Mouse (Mus musculus) MEL (cell line): ENCODE data around the gene P2ry6. TPM values are rescaled to one million over a fixed set of nuclear protein-coding genes. Genes with fewer than 3 reads are reported as not detected.

Experiments
- DNase-seq: peaks from one replicate; pipeline ENCODE4 v3.0.0; 2011; ENCODE audit warnings: low read depth, low spot score
- H3K27ac ChIP-seq: 2 replicates; pipeline ENCODE4 v1.5.1; 2012; ENCODE audit warnings: low read depth, mild to moderate bottlenecking, control low read depth, low read length, moderate library complexity; ENCODE audit not compliant: control insufficient read depth
- H3K27me3 ChIP-seq, 2 experiments: fragments of 150-350 bp in 1 of 2; sonication (generic) in 1 of 2; 2 replicates each; pipeline ENCODE4 v1.6.1; 2012; ENCODE audit warnings: low read length in 2 of 2, mild to moderate bottlenecking in 2 of 2, improper control_type of control experiment in 1 of 2, moderate library complexity in 1 of 2; ENCODE audit not compliant: insufficient read depth in 2 of 2, control insufficient read depth in 1 of 2
- H3K36me3 ChIP-seq, 2 experiments: 2 replicates each; pipeline ENCODE4 v1.6.1; 2012 to 2014; ENCODE audit warnings: low read length in 2 of 2, improper control_type of control experiment in 1 of 2, inconsistent platforms in 1 of 2, mild to moderate bottlenecking in 1 of 2; ENCODE audit not compliant: insufficient read depth in 2 of 2, control insufficient read depth in 1 of 2
- H3K4me1 ChIP-seq, 2 experiments: fragments of 150-350 bp in 1 of 2; sonication (generic) in 1 of 2; 2 replicates each; pipeline ENCODE4 v1.6.1; 2012; ENCODE audit warnings: low read length in 2 of 2, improper control_type of control experiment in 1 of 2, mild to moderate bottlenecking in 1 of 2; ENCODE audit not compliant: insufficient read depth in 2 of 2, control insufficient read depth in 1 of 2
- H3K4me3 ChIP-seq, 2 experiments: fragments of 150-350 bp in 1 of 2; sonication (generic) in 1 of 2; 2 replicates each; pipeline ENCODE4 v1.5.1; 2012; ENCODE audit warnings: low read depth in 2 of 2, low read length in 2 of 2, mild to moderate bottlenecking in 2 of 2, moderate library complexity in 2 of 2, control low read depth in 1 of 2, improper control_type of control experiment in 1 of 2; ENCODE audit not compliant: control insufficient read depth in 1 of 2, insufficient read depth in 1 of 2
- H3K79me2 ChIP-seq: 2 replicates; pipeline ENCODE4 v1.6.1; 2012; ENCODE audit warnings: mild to moderate bottlenecking, low read length, moderate library complexity; ENCODE audit not compliant: control insufficient read depth, poor library complexity, insufficient read depth
- H3K9ac ChIP-seq: 2 replicates; pipeline ENCODE4 v1.6.1; 2012; ENCODE audit warnings: low read depth, mild to moderate bottlenecking, control low read depth, low read length, moderate library complexity; ENCODE audit not compliant: control insufficient read depth, poor library complexity, severe bottlenecking
- H3K9me3 ChIP-seq: fragments of 150-350 bp; sonication (generic); replicated peaks from 2 replicates; pipeline ENCODE4 v1.6.1; 2012; ENCODE audit warnings: mild to moderate bottlenecking, low read length, improper control_type of control experiment, moderate library complexity; ENCODE audit not compliant: insufficient read depth
- BHLHE40 ChIP-seq: IDR thresholded peaks from 2 replicates; pipeline ENCODE4 v1.6.1; 2012; ENCODE audit warnings: low read depth, mild to moderate bottlenecking, inconsistent platforms, low read length, improper control_type of control experiment, borderline replicate concordance
- CHD2 ChIP-seq: IDR thresholded peaks from 2 replicates; pipeline ENCODE4 v1.6.1; 2011; ENCODE audit warnings: low read length, improper control_type of control experiment
- E2F4 ChIP-seq: IDR thresholded peaks from 2 replicates; pipeline ENCODE4 v1.6.1; 2011; ENCODE audit warnings: low read depth, low read length, improper control_type of control experiment, borderline replicate concordance
- ELF1 ChIP-seq: IDR thresholded peaks from 2 replicates; pipeline ENCODE4 v1.6.1; 2014; ENCODE audit warnings: low read depth, mild to moderate bottlenecking, inconsistent platforms, low read length, improper control_type of control experiment, moderate library complexity
- EP300 ChIP-seq, 2 experiments: IDR thresholded peaks; 2 replicates each; pipeline ENCODE4 v1.6.1; 2011; ENCODE audit warnings: improper control_type of control experiment in 2 of 2, low read length in 2 of 2, low read depth in 1 of 2, mild to moderate bottlenecking in 1 of 2
- GABPA ChIP-seq: IDR thresholded peaks from 2 replicates; pipeline ENCODE4 v1.6.1; 2012; ENCODE audit warnings: low read depth, mild to moderate bottlenecking, inconsistent platforms, low read length, improper control_type of control experiment, moderate library complexity
- HCFC1 ChIP-seq: IDR thresholded peaks from 2 replicates; pipeline ENCODE4 v1.6.1; 2012; ENCODE audit warnings: low read depth, mild to moderate bottlenecking, inconsistent platforms, low read length, improper control_type of control experiment, moderate library complexity
- MAZ ChIP-seq: IDR thresholded peaks from 2 replicates; pipeline ENCODE4 v1.6.1; 2012; ENCODE audit warnings: low read depth, mild to moderate bottlenecking, inconsistent platforms, low read length, improper control_type of control experiment
- MEF2A ChIP-seq: IDR thresholded peaks from 2 replicates; pipeline ENCODE4 v1.6.1; 2014; ENCODE audit warnings: low read depth, mild to moderate bottlenecking, inconsistent platforms, low read length, improper control_type of control experiment; ENCODE audit not compliant: poor library complexity, insufficient replicate concordance, severe bottlenecking; ENCODE audit errors: extremely low read depth
- MXI1 ChIP-seq: IDR thresholded peaks from 2 replicates; pipeline ENCODE4 v1.6.1; 2011; ENCODE audit warnings: mild to moderate bottlenecking, low read depth, low read length, improper control_type of control experiment
- MYC ChIP-seq: IDR thresholded peaks from 2 replicates; pipeline ENCODE4 v1.6.1; 2011; ENCODE audit warnings: low read depth, mild to moderate bottlenecking, low read length, improper control_type of control experiment, moderate library complexity
- POLR2A ChIP-seq, 2 experiments: IDR thresholded peaks; 2 replicates each; pipeline ENCODE4 v1.6.1; 2011 to 2012; ENCODE audit warnings: low read length in 2 of 2, mild to moderate bottlenecking in 2 of 2, control low read depth in 1 of 2, improper control_type of control experiment in 1 of 2, low read depth in 1 of 2, moderate library complexity in 1 of 2; ENCODE audit not compliant: control insufficient read depth in 1 of 2, insufficient read depth in 1 of 2, poor library complexity in 1 of 2
- POLR2AphosphoS5 ChIP-seq: IDR thresholded peaks from 2 replicates; pipeline ENCODE4 v1.6.1; 2012; ENCODE audit warnings: low read depth, borderline replicate concordance, mild to moderate bottlenecking, inconsistent platforms, low read length, moderate library complexity, mixed read lengths
- RCOR1 ChIP-seq: IDR thresholded peaks from 2 replicates; pipeline ENCODE4 v1.6.1; 2012; ENCODE audit warnings: low read depth, mild to moderate bottlenecking, inconsistent platforms, low read length, improper control_type of control experiment
- SIN3A ChIP-seq: IDR thresholded peaks from 2 replicates; pipeline ENCODE4 v1.6.1; 2012; ENCODE audit warnings: low read length, improper control_type of control experiment, inconsistent platforms
- SMC3 ChIP-seq: IDR thresholded peaks from 2 replicates; pipeline ENCODE4 v1.6.1; 2011; ENCODE audit warnings: low read depth, low read length, improper control_type of control experiment
- TAL1 ChIP-seq: IDR thresholded peaks from 2 replicates; pipeline ENCODE4 v1.6.1; 2012; ENCODE audit warnings: mild to moderate bottlenecking, inconsistent platforms, low read length, moderate library complexity, mixed read lengths
- TBP ChIP-seq: IDR thresholded peaks from 2 replicates; pipeline ENCODE4 v1.8.0; 2011; ENCODE audit warnings: low read depth, low read length, improper control_type of control experiment
- UBTF ChIP-seq: IDR thresholded peaks from 2 replicates; pipeline ENCODE4 v1.6.1; 2012; ENCODE audit warnings: low read depth, mild to moderate bottlenecking, inconsistent platforms, low read length, improper control_type of control experiment, moderate library complexity, borderline replicate concordance; ENCODE audit not compliant: insufficient read depth
- USF1 ChIP-seq: IDR thresholded peaks from 2 replicates; pipeline ENCODE4 v1.6.1; 2014; ENCODE audit warnings: low read depth, mild to moderate bottlenecking, inconsistent platforms, low read length, improper control_type of control experiment, moderate library complexity
- USF2 ChIP-seq, 2 experiments: IDR thresholded peaks; 2 replicates each; pipeline ENCODE4 v1.6.1; 2011 to 2012; ENCODE audit warnings: improper control_type of control experiment in 2 of 2, low read length in 2 of 2, borderline replicate concordance in 1 of 2, inconsistent platforms in 1 of 2, low read depth in 1 of 2, mild to moderate bottlenecking in 1 of 2; ENCODE audit not compliant: insufficient read depth in 1 of 2
- ZKSCAN1 ChIP-seq: IDR thresholded peaks from 2 replicates; pipeline ENCODE4 v1.6.1; 2012; ENCODE audit warnings: low read depth, mild to moderate bottlenecking, inconsistent platforms, low read length, improper control_type of control experiment, moderate library complexity
- ZMIZ1 ChIP-seq: IDR thresholded peaks from 2 replicates; pipeline ENCODE4 v1.6.1; 2012; ENCODE audit warnings: low read depth, mild to moderate bottlenecking, inconsistent platforms, low read length, improper control_type of control experiment, moderate library complexity
- ZNF384 ChIP-seq: IDR thresholded peaks from 2 replicates; pipeline ENCODE4 v1.6.1; 2012; ENCODE audit warnings: low read depth, mild to moderate bottlenecking, inconsistent platforms, low read length, improper control_type of control experiment
- polyA plus RNA-seq, 2 experiments: library from polyadenylated mRNA; stranded (reverse) in 1 of 2; unstranded in 1 of 2; fragments of >175 nt in 1 of 2; fragments of >200 nt in 1 of 2; gene quantifications; 2 replicates each; pipeline versions ENCODE4 v1.2.1 to v1.2.4; 2012; ENCODE audit warnings: low replicate concordance in 2 of 2, low read depth in 1 of 2; ENCODE audit not compliant: insufficient read length in 2 of 2, insufficient read depth in 1 of 2, missing spikeins in 1 of 2
- total RNA-seq: library from RNA; depleted of rRNA; stranded (reverse); fragments of 300-350 nt; gene quantifications from 2 replicates; pipeline ENCODE4 v1.2.3, GENCODE M21; 2012

The P2ry6 gene
- total and polyA plus RNA-seq, 3 experiments: not detected

DNA sequence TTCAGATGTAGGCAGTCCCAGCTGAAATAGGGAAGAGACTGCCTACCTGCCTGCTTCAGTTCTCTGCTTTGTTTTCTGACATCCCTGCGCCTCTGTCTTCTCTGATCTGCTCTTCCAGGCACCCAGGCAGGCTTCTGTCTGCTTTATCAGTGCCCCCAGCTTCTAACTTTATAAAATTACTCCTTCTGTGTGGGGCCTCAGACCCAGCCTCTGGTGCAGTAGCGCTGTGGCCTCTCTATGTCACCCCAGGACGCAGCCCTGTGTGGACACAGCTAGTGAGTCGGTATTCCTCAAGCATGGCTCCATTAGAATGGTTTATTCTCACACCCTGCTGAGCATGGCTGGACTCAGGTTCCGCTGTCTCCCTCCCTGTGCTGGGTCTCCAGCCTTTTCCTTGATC, 24.4 kb downstream of the P2ry6 start:
- no peak for TF ChIP-seq MYC
- TF ChIP-seq EP300 (IDR thresholded peaks at IDR 0.05; ENCODE audit: low read depth in 1 of 2, low read length in 2 of 2): no peak
- no peak for TF ChIP-seq MXI1
- no peak for TF ChIP-seq MAZ
- no peak for TF ChIP-seq ZKSCAN1
- no peak for TF ChIP-seq ELF1
- TF ChIP-seq MEF2A: no peak
- no peak for TF ChIP-seq POLR2A (IDR thresholded peaks at IDR 0.05; ENCODE audit: control insufficient read depth in 1 of 2, insufficient read depth in 1 of 2, low read depth in 1 of 2, low read length in 2 of 2, poor library complexity in 1 of 2)
- H3K9ac ChIP-seq: no peak overlapping the region; the same call in 1 of the 2 replicates
- no peaks in the 10 kb centered on the region for H3K79me2 ChIP-seq
- H3K9me3 ChIP-seq: no peaks in the 10 kb centered on the region
- H3K27me3 ChIP-seq: peaks cover 1 to 7% of the 10 kb centered on the region in 2 experiments; a peak in 3 of 4 replicates
- H3K36me3 ChIP-seq: no peaks in the 10 kb centered on the region
- H3K4me3 ChIP-seq: no peak overlapping the region; a peak in 1 of 4 replicates
- no peak overlapping the region for H3K27ac ChIP-seq
- 0 out of 4 replicates have a peak, but pooled peaks cover 0 to 6% of the 10 kb centered on the region in 2 experiments for H3K4me1 ChIP-seq
- DNase-seq: no peak

DNA sequence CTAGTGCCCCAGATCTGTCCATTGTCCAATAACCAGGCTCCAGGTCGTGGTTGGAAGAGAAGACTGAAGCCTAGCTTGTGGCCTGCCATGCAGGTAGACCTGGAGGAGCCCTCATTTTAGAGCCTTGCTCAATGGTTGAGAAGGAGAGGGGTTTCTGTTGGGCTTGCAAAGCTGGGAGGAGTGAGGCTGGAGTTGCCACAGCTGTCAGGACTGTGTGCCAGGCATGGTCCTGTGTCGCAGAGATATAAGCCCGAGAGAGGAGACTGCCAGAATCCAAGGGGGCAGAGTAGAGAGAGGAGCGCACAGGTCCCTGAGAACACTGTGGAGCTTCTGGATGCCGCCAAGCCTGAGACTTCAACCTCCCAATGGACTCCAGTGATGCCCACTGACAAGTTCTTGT, 29.7 kb downstream of the P2ry6 start:
- peaks cover 1 to 2% of the 10 kb centered on the region in 2 experiments; a peak in 2 of 4 replicates for H3K27me3 ChIP-seq
- no peaks in the 10 kb centered on the region for H3K9me3 ChIP-seq
- no peak overlapping the region for H3K9ac ChIP-seq
- TF ChIP-seq CHD2: no peak
- TF ChIP-seq BHLHE40: no peak
- H3K27ac ChIP-seq: no peak overlapping the region
- H3K4me1 ChIP-seq: no peaks in the 10 kb centered on the region
- no peak for DNase-seq
- no peaks in the 10 kb centered on the region for H3K36me3 ChIP-seq
- no peaks in the 10 kb centered on the region for H3K79me2 ChIP-seq
- H3K4me3 ChIP-seq: no peak overlapping the region

DNA sequence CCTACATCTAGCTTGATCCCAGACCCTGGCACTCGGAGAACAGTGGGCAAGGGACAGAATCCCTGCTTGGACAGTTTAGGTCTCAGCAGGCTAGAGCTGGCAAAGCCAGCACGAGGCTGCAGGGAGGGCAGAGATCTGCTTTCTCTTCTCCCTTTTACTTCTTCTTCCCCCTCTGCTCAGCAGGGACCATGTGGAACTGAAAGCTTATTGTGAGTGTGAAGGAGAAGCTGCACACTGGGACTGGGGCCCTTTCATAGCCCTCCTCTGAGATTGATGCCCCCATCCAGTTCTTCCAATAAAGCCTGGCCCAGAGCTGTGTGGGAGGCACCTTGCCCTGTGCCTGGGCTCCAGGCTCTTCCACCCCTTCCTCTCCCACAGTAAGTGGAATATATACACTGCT, 30.1 kb downstream of the P2ry6 start:
- TF ChIP-seq E2F4 (no peak), ZNF384 (no peak), SMC3 (no peak), MYC (no peak), TAL1 (no peak), HCFC1 (no peak), RCOR1 (no peak), UBTF (no peak), MXI1 (no peak), POLR2AphosphoS5 (no peak), ZKSCAN1 (no peak), GABPA (no peak), TBP (no peak), USF1 (no peak), ZMIZ1 (no peak), ELF1 (no peak), USF2 (IDR thresholded peaks at IDR 0.05; ENCODE audit: borderline replicate concordance in 1 of 2, insufficient read depth in 1 of 2, low read depth in 1 of 2, low read length in 2 of 2) (no peak), SIN3A (no peak), EP300 (IDR thresholded peaks at IDR 0.05; ENCODE audit: low read depth in 1 of 2, low read length in 2 of 2) (no peak)
- Histone ChIP-seq H3K9ac (no peak overlapping the region), H3K36me3 (no peaks in the 10 kb centered on the region), H3K9me3 (no peaks in the 10 kb centered on the region), H3K4me1 (no peaks in the 10 kb centered on the region), H3K27me3 (peaks cover 1 to 2% of the 10 kb centered on the region in 2 experiments; a peak in 2 of 4 replicates), H3K79me2 (no peaks in the 10 kb centered on the region), H3K4me3 (no peak overlapping the region), H3K27ac (no peak overlapping the region)
- DNase-seq: no peak
